Mouse (Mus musculus) colon, adult 2 months (tissue): ENCODE data around the gene Isl1. TPM values are rescaled to one million over a fixed set of nuclear protein-coding genes. Genes with fewer than 3 reads are reported as not detected.

Experiments used
- polyA plus RNA-seq: library from polyadenylated mRNA; depleted of rRNA; stranded (reverse); fragments of >200 nt; gene quantifications from 2 replicates; pipeline ENCODE4 v1.2.3, GENCODE M21; 2012; rRNA removed

Isl1 gene
- polyA plus RNA-seq, result 4.2 and 5.6 TPM in 2 replicates

GRCm38 (mm10) chr13:116309584-116310462, at the start of gene Isl1:
TSS of gene Isl1 (minus strand) at chr13:116309689.

